Mouse (Mus musculus) forebrain, embryonic 14.5 days (tissue): ENCODE data around the gene 2410004B18Rik. TPM values are rescaled to one million over a fixed set of nuclear protein-coding genes. Genes with fewer than 3 reads are reported as not detected.
A peak's percentile ranks its signal among the peaks of the same experiment; 100 is the strongest.

Experiments
- ATAC-seq: fragments of 200-750 bp; cut with Nextera tagmentation; 2 replicates; pipeline ENCODE4 v1.8.0; 2017; ENCODE audit warnings: mild to moderate bottlenecking, moderate library complexity
- DNase-seq: peaks from one replicate; pipeline ENCODE4 v3.0.0-alpha.2; 2015; ENCODE audit warnings: low spot score
- H3K27ac ChIP-seq: fragments of 300-500 bp; sonication (generic); 2 replicates; pipeline ENCODE4 v1.5.1; 2014; ENCODE audit warnings: low read depth, mild to moderate bottlenecking, control low read depth, low read length, moderate library complexity
- H3K27me3 ChIP-seq: fragments of 300-500 bp; sonication (generic); replicated peaks from 2 replicates; pipeline ENCODE4 v1.6.1; 2014; ENCODE audit warnings: low read length, control low read depth, mixed read lengths; ENCODE audit not compliant: control insufficient read depth, insufficient read depth
- H3K36me3 ChIP-seq: fragments of 300-500 bp; sonication (generic); 2 replicates; pipeline ENCODE4 v1.6.1; 2014; ENCODE audit warnings: low read length, control low read depth; ENCODE audit not compliant: control insufficient read depth, insufficient read depth
- H3K4me1 ChIP-seq: fragments of 300-500 bp; sonication (generic); 2 replicates; pipeline ENCODE4 v1.6.1; 2014; ENCODE audit warnings: antibody characterized with exemption, low read length, control low read depth; ENCODE audit not compliant: control insufficient read depth, insufficient read depth
- H3K4me2 ChIP-seq: fragments of 300-500 bp; sonication (generic); 2 replicates; pipeline ENCODE4 v1.6.1; 2014; ENCODE audit warnings: mild to moderate bottlenecking, control low read depth, low read length
- H3K4me3 ChIP-seq: fragments of 300-500 bp; sonication (generic); 2 replicates; pipeline ENCODE4 v1.5.1; 2014; ENCODE audit warnings: low read depth, low read length, control low read depth
- H3K9ac ChIP-seq: fragments of 300-500 bp; sonication (generic); 2 replicates; pipeline ENCODE4 v1.6.1; 2014; ENCODE audit warnings: mild to moderate bottlenecking, low read length, control low read depth, moderate library complexity
- H3K9me3 ChIP-seq: fragments of 300-500 bp; sonication (generic); replicated peaks from 2 replicates; pipeline ENCODE4 v1.6.1; 2016; ENCODE audit warnings: low read length, control low read depth, mixed read lengths; ENCODE audit not compliant: control insufficient read depth
- WGBS: fragments of 180-500 bp; shearing (Covaris S2); extraction: QIAGEN DNeasy Blood & Tissue Kit; methylation state at CpG from one replicate; pipeline ENCODE4 v1.1.7; 2014; 5-methylcytosine and 5-hydroxymethylcytosine counted together
- polyA plus RNA-seq: library from polyadenylated mRNA; unstranded; fragments of >200 nt; fragmentation: Nextera tagmentation; extraction: Ambion mirVana; gene quantifications from 2 replicates; pipeline ENCODE4 v1.2.1, GENCODE M21; 2014

Gene 2410004B18Rik
- 76.4 and 83.3 TPM in 2 replicates for polyA plus RNA-seq

- H3K4me1 ChIP-seq: peaks cover 10% of the 10 kb centered on the region
Observed at GRCm38 (mm10) chr3:145937505-145938404, at the start of gene 2410004B18Rik. Gene 2410004B18Rik, plus strand, starts transcription at chr3:145938014.

GRCm38 (mm10) chr3:145890346-145891132 is 47.3 kb upstream of the 2410004B18Rik start:
- no peak overlapping the region for H3K4me3 ChIP-seq
- peak; percentile 93 for DNase-seq
- no peak overlapping the region for H3K9ac ChIP-seq
- H3K4me1 ChIP-seq: peaks cover 35% of the 10 kb centered on the region
- no peaks in the 10 kb centered on the region for H3K27me3 ChIP-seq
- no peaks in the 10 kb centered on the region for H3K9me3 ChIP-seq
- ATAC-seq: peak; percentile 91
- WGBS: 13% methylated on average over 18 of the region's 18 CpGs
- no peaks in the 10 kb centered on the region; the same call in 1 of the 2 replicates for H3K36me3 ChIP-seq
- no peak overlapping the region for H3K4me2 ChIP-seq
- H3K27ac ChIP-seq: peak overlapping the region; percentile 86

More at GRCm38 (mm10) chr3:145937505-145938404, at the start of gene 2410004B18Rik:
- Histone ChIP-seq H3K4me2 (peak within 1 kb of the TSS; percentile 67), H3K27ac (peak within 1 kb of the TSS; percentile 58; the same call in 1 of the 2 replicates), H3K27me3 (no peaks in the 10 kb centered on the region), H3K9me3 (no peaks in the 10 kb centered on the region), H3K36me3 (peaks cover 40% of the 10 kb centered on the region), H3K9ac (peak within 1 kb of the TSS; percentile 93), H3K4me3 (peak within 1 kb of the TSS; percentile 98)
- 1% methylated on average over 59 of the region's 70 CpGs for WGBS
- ATAC-seq: peak; percentile 97
- peak; percentile 95 for DNase-seq

- Histone ChIP-seq H3K27me3 (no peaks in the 10 kb centered on the region), H3K36me3 (peaks cover 9% of the 10 kb centered on the region; the same call in 1 of the 2 replicates), H3K4me1 (peaks cover 24% of the 10 kb centered on the region), H3K4me2 (no peak overlapping the region), H3K9me3 (no peaks in the 10 kb centered on the region), H3K4me3 (no peak overlapping the region), H3K27ac (peak overlapping the region; percentile 86; the same call in 1 of the 2 replicates), H3K9ac (no peak overlapping the region)
- 87% methylated on average over 3 of the region's 3 CpGs for WGBS
- DNase-seq (no peak), ATAC-seq (no peak)
Observed at GRCm38 (mm10) chr3:145892451-145892850, 45.4 kb upstream of the 2410004B18Rik start.

GRCm38 (mm10) chr3:145894131-145894530 is 43.7 kb upstream of the 2410004B18Rik start:
- Histone ChIP-seq H3K9ac (no peak overlapping the region), H3K27me3 (no peaks in the 10 kb centered on the region), H3K9me3 (no peaks in the 10 kb centered on the region), H3K4me2 (no peak overlapping the region), H3K36me3 (peaks cover 9% of the 10 kb centered on the region; the same call in 1 of the 2 replicates), H3K27ac (0 out of 2 replicates have a peak overlapping the region, but pooled peaks have one; percentile 1), H3K4me3 (no peak overlapping the region), H3K4me1 (peaks cover 20% of the 10 kb centered on the region)
- no peak for ATAC-seq
- peak; percentile 41 for DNase-seq
- 49% methylated on average over 12 of the region's 12 CpGs for WGBS

DNA sequence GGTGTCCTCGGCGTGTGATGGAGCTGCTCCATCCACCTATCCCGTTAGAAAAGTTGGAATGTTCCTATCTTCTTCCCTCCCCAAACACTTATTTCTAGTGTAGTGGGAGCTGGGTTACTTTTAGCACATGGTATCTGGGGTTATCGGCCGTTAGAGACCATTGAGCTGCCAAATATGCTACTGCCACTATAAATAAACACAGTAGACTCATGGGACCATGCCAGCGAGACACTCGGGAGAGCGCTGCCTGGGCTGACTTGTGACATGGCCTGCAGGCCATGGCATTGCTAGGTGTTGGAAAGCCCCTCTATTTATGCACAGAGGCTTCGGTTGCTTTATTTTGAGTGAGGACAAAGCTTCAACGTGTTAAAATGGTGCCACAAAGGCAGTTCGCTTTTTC is 40.1 kb upstream of the 2410004B18Rik start:
- no peak for DNase-seq
- Histone ChIP-seq H3K9me3 (no peaks in the 10 kb centered on the region), H3K9ac (no peak overlapping the region), H3K36me3 (0 out of 2 replicates have a peak, but pooled peaks cover 9% of the 10 kb centered on the region), H3K4me2 (no peak overlapping the region), H3K27me3 (no peaks in the 10 kb centered on the region), H3K4me1 (peaks cover 11% of the 10 kb centered on the region; the same call in 1 of the 2 replicates), H3K27ac (no peak overlapping the region), H3K4me3 (no peak overlapping the region)
- no peak for ATAC-seq
- 83% methylated on average over 11 of the region's 11 CpGs for WGBS

GRCm38 (mm10) chr3:145899832-145900231 is 38.0 kb upstream of the 2410004B18Rik start:
- H3K4me3 ChIP-seq: no peak overlapping the region
- peaks cover 7% of the 10 kb centered on the region; the same call in 1 of the 2 replicates for H3K4me1 ChIP-seq
- ATAC-seq (no peak), DNase-seq (no peak)
- H3K36me3 ChIP-seq: 0 out of 2 replicates have a peak, but pooled peaks cover 9% of the 10 kb centered on the region
- WGBS: 77% methylated on average over 8 of the region's 8 CpGs
- H3K27me3 ChIP-seq: no peaks in the 10 kb centered on the region
- no peak overlapping the region for H3K4me2 ChIP-seq
- no peak overlapping the region for H3K9ac ChIP-seq
- no peak overlapping the region for H3K27ac ChIP-seq
- H3K9me3 ChIP-seq: no peaks in the 10 kb centered on the region

- no peak overlapping the region; the same call in 1 of the 2 replicates for H3K27ac ChIP-seq
- H3K36me3 ChIP-seq: no peaks in the 10 kb centered on the region
- no peak overlapping the region for H3K9ac ChIP-seq
- WGBS: 32% methylated on average over 8 of the region's 8 CpGs
- no peaks in the 10 kb centered on the region for H3K9me3 ChIP-seq
- ATAC-seq (peak; percentile 35; the same call in 1 of the 2 replicates), DNase-seq (peak; percentile 44)
- H3K4me1 ChIP-seq: peaks cover 7% of the 10 kb centered on the region; the same call in 1 of the 2 replicates
- H3K4me3 ChIP-seq: no peak overlapping the region
- H3K4me2 ChIP-seq: no peak overlapping the region
- H3K27me3 ChIP-seq: no peaks in the 10 kb centered on the region
Observed at GRCm38 (mm10) chr3:145903530-145903929, 34.3 kb upstream of the 2410004B18Rik start.
